Mouse (Mus musculus): ENCODE results near the gene Rab5b. TPM values are rescaled to one million over a fixed set of nuclear protein-coding genes. Genes with fewer than 3 reads are reported as not detected.

Gene Rab5b
- polyA plus RNA-seq (2014; fragmentation: Nextera tagmentation; extraction: Ambion mirVana): 78.8 and 79.1 TPM in 2 replicates

DNA sequence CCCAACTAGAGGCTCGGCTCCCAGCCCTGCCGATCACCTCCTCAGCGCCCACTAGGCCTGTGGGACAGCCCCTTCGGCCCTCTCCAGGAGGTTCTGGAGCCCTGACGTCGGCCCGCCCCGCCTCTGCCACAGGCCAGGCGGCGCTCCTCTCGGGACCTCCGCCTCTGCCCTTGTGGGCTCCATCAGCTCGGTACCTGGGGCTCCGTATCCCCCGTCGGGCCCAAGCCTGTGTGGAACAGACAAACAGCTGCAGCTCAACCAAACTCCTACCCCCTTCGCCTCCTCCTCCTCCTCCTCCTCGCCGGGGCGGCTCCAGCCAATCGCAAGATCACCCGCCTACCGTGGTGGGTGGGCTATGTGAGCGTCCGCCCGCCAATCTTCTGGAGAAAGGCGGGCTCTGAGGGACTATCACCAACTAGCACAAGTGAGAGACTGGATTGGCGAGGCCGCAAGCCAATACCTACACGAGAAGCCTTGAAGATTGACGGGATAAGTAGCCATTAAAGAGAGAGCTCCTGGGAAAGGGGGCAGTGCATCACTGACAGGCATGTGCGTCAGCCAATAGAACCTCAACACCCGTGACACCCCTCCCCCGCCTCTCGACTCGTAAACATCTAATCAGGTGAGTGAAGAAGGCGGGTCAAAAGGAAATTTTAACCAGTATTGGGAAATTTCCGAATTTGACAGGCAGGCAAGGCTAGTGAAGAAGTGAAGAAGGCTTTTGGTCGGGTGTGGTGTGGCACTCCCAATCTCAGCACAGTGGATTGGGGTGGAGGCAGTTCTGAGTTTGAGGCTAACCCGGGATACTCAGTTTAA, at the start of gene Rab5b:
Rab5b (minus strand) TSS at position 273 of the 816 bp plus-strand sequence.
- peak within 1 kb of the TSS; percentile 87 for H3K4me3 ChIP-seq (ENCODE audit: low read depth, low read length)
- H3K9ac ChIP-seq (ENCODE audit: low read length): peak within 1 kb of the TSS; percentile 98
- H3K4me1 ChIP-seq (replicated peaks; ENCODE audit: control insufficient read depth, insufficient read depth, low read length): no peaks in the 10 kb centered on the region; the same call in 1 of the 2 replicates
- H3K27me3 ChIP-seq (ENCODE audit: control insufficient read depth, insufficient read depth, low read length): no peaks in the 10 kb centered on the region
- peak within 1 kb of the TSS; percentile 94 for H3K27ac ChIP-seq (ENCODE audit: low read depth, low read length)
- H3K36me3 ChIP-seq (ENCODE audit: control insufficient read depth, insufficient read depth, low read length): peaks cover 3% of the 10 kb centered on the region; the same call in 1 of the 2 replicates
- under 1% methylated on average over 39 of the region's 40 CpGs for WGBS
- no peaks in the 10 kb centered on the region for H3K9me3 ChIP-seq (ENCODE audit: control insufficient read depth, low read length)
- ATAC-seq (replicated peaks; ENCODE audit: low FRiP score): peak; percentile 99
- peak within 1 kb of the TSS; percentile 78 for H3K4me2 ChIP-seq (ENCODE audit: low read depth, low read length, severe bottlenecking)
- peak; percentile 99 for DNase-seq (ENCODE audit: low spot score)

GRCm38 (mm10) chr10:128744680-128745601, 48.9 kb upstream of the Rab5b start, which contains the start of gene Dgka:
Gene Dgka (minus strand): TSS chr10:128744855.
- ATAC-seq (replicated peaks; ENCODE audit: low FRiP score) (no peak), DNase-seq (ENCODE audit: low spot score) (no peak)
- Histone ChIP-seq H3K27me3 (ENCODE audit: control insufficient read depth, insufficient read depth, low read length) (peaks cover 24% of the 10 kb centered on the region), H3K27ac (ENCODE audit: low read depth, low read length) (no peak within 1 kb of the TSS), H3K36me3 (ENCODE audit: control insufficient read depth, insufficient read depth, low read length) (no peaks in the 10 kb centered on the region), H3K9ac (ENCODE audit: low read length) (peak within 1 kb of the TSS; percentile 52), H3K4me2 (ENCODE audit: low read depth, low read length, severe bottlenecking) (peak within 1 kb of the TSS; percentile 94), H3K4me3 (ENCODE audit: low read depth, low read length) (peak within 1 kb of the TSS; percentile 52), H3K4me1 (replicated peaks; ENCODE audit: control insufficient read depth, insufficient read depth, low read length) (peaks cover 9% of the 10 kb centered on the region; the same call in 1 of the 2 replicates), H3K9me3 (ENCODE audit: control insufficient read depth, low read length) (no peaks in the 10 kb centered on the region)
- WGBS: 22% methylated on average over 18 of the region's 18 CpGs

GRCm38 (mm10) chr10:128744211-128744610, 48.1 kb upstream of the Rab5b start:
- ATAC-seq (replicated peaks; ENCODE audit: low FRiP score) (no peak), DNase-seq (ENCODE audit: low spot score) (no peak)
- Histone ChIP-seq H3K4me3 (ENCODE audit: low read depth, low read length) (peak overlapping the region; percentile 52), H3K27ac (ENCODE audit: low read depth, low read length) (no peak overlapping the region), H3K4me1 (replicated peaks; ENCODE audit: control insufficient read depth, insufficient read depth, low read length) (peaks cover 6% of the 10 kb centered on the region; the same call in 1 of the 2 replicates), H3K27me3 (ENCODE audit: control insufficient read depth, insufficient read depth, low read length) (peaks cover 24% of the 10 kb centered on the region), H3K9ac (ENCODE audit: low read length) (peak overlapping the region; percentile 52), H3K9me3 (ENCODE audit: control insufficient read depth, low read length) (no peaks in the 10 kb centered on the region), H3K36me3 (ENCODE audit: control insufficient read depth, insufficient read depth, low read length) (no peaks in the 10 kb centered on the region), H3K4me2 (ENCODE audit: low read depth, low read length, severe bottlenecking) (peak overlapping the region; percentile 94)
- 13% methylated on average over 8 of the region's 8 CpGs for WGBS

GRCm38 (mm10) chr10:128743791-128744191, 47.7 kb upstream of the Rab5b start:
- H3K4me3 ChIP-seq (ENCODE audit: low read depth, low read length): peak overlapping the region; percentile 52
- H3K4me2 ChIP-seq (ENCODE audit: low read depth, low read length, severe bottlenecking): peak overlapping the region; percentile 94
- H3K27me3 ChIP-seq (ENCODE audit: control insufficient read depth, insufficient read depth, low read length): peaks cover 24% of the 10 kb centered on the region
- ATAC-seq (replicated peaks; ENCODE audit: low FRiP score) (no peak), DNase-seq (ENCODE audit: low spot score) (peak; percentile 74)
- no peaks in the 10 kb centered on the region for H3K9me3 ChIP-seq (ENCODE audit: control insufficient read depth, low read length)
- no peak overlapping the region for H3K27ac ChIP-seq (ENCODE audit: low read depth, low read length)
- no peaks in the 10 kb centered on the region for H3K36me3 ChIP-seq (ENCODE audit: control insufficient read depth, insufficient read depth, low read length)
- under 1% methylated on average over 35 of the region's 37 CpGs for WGBS
- peaks cover 4% of the 10 kb centered on the region; the same call in 1 of the 2 replicates for H3K4me1 ChIP-seq (replicated peaks; ENCODE audit: control insufficient read depth, insufficient read depth, low read length)
- peak overlapping the region; percentile 52 for H3K9ac ChIP-seq (ENCODE audit: low read length)

GRCm38 (mm10) chr10:128743235-128743634, 47.2 kb upstream of the Rab5b start:
- 11% methylated on average over 7 of the region's 7 CpGs for WGBS
- Histone ChIP-seq H3K27me3 (ENCODE audit: control insufficient read depth, insufficient read depth, low read length) (peaks cover 24% of the 10 kb centered on the region), H3K4me1 (replicated peaks; ENCODE audit: control insufficient read depth, insufficient read depth, low read length) (peaks cover 4% of the 10 kb centered on the region; the same call in 1 of the 2 replicates), H3K9ac (ENCODE audit: low read length) (peak overlapping the region; percentile 52), H3K4me2 (ENCODE audit: low read depth, low read length, severe bottlenecking) (peak overlapping the region; percentile 94), H3K4me3 (ENCODE audit: low read depth, low read length) (peak overlapping the region; percentile 52), H3K36me3 (ENCODE audit: control insufficient read depth, insufficient read depth, low read length) (no peaks in the 10 kb centered on the region), H3K9me3 (ENCODE audit: control insufficient read depth, low read length) (no peaks in the 10 kb centered on the region), H3K27ac (ENCODE audit: low read depth, low read length) (no peak overlapping the region)
- ATAC-seq (replicated peaks; ENCODE audit: low FRiP score) (no peak), DNase-seq (ENCODE audit: low spot score) (no peak)

DNA sequence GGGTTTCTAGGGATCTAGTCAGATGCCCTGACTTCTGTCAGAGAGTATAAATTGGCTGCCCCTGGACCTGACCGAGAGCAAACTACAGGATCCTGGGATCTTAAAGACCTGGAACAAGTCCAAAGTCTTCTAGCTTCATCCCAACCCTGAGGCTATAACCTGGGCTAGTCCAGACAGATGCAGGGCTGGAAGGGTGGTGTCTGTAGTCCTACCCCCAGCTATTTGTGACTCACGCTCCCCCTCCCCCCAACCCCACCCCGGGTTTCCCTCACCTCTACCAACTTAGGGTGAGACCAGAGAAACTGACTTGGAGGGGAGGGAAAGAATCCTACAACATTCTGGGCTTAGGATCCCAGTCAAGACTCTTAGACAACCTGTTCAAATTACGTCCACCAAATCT, 46.6 kb upstream of the Rab5b start:
- no peak overlapping the region for H3K9ac ChIP-seq (ENCODE audit: low read length)
- 55% methylated on average over 4 of the region's 4 CpGs for WGBS
- DNase-seq (ENCODE audit: low spot score): no peak
- no peak overlapping the region for H3K4me2 ChIP-seq (ENCODE audit: low read depth, low read length, severe bottlenecking)
- ATAC-seq (replicated peaks; ENCODE audit: low FRiP score): no peak
- H3K4me1 ChIP-seq (replicated peaks; ENCODE audit: control insufficient read depth, insufficient read depth, low read length): peaks cover 4% of the 10 kb centered on the region; the same call in 1 of the 2 replicates
- H3K27me3 ChIP-seq (ENCODE audit: control insufficient read depth, insufficient read depth, low read length): peaks cover 24% of the 10 kb centered on the region
- no peaks in the 10 kb centered on the region for H3K9me3 ChIP-seq (ENCODE audit: control insufficient read depth, low read length)
- no peak overlapping the region; the same call in 1 of the 2 replicates for H3K4me3 ChIP-seq (ENCODE audit: low read depth, low read length)
- no peaks in the 10 kb centered on the region for H3K36me3 ChIP-seq (ENCODE audit: control insufficient read depth, insufficient read depth, low read length)
- H3K27ac ChIP-seq (ENCODE audit: low read depth, low read length): no peak overlapping the region

DNA sequence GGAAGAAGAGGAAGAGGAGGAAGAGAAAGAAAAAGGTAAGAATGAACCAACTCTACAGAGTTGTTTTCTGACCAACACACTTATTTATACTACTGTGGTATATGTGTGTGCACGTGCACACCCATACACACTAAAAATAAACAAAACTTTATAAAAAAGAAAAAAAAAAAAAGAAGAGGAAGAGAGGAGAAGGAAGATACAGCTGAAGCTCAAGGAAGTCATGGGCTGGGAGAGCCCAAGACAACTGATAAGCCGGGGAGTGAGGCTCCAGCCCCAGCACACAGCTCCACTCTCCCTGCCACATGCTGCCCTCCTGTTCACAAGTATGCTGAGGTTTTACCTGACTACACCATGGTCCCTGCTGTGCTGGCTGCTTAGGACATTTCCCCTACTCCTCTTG, 44.2 kb upstream of the Rab5b start:
- Histone ChIP-seq H3K27ac (ENCODE audit: low read depth, low read length) (no peak overlapping the region), H3K4me3 (ENCODE audit: low read depth, low read length) (no peak overlapping the region), H3K4me2 (ENCODE audit: low read depth, low read length, severe bottlenecking) (no peak overlapping the region), H3K36me3 (ENCODE audit: control insufficient read depth, insufficient read depth, low read length) (no peaks in the 10 kb centered on the region), H3K9me3 (ENCODE audit: control insufficient read depth, low read length) (no peaks in the 10 kb centered on the region), H3K27me3 (ENCODE audit: control insufficient read depth, insufficient read depth, low read length) (peaks cover 22% of the 10 kb centered on the region), H3K9ac (ENCODE audit: low read length) (no peak overlapping the region), H3K4me1 (replicated peaks; ENCODE audit: control insufficient read depth, insufficient read depth, low read length) (peaks cover 4% of the 10 kb centered on the region; the same call in 1 of the 2 replicates)
- ATAC-seq (replicated peaks; ENCODE audit: low FRiP score): no peak
- 79% methylated on average over 2 of the region's 2 CpGs for WGBS
- DNase-seq (ENCODE audit: low spot score): no peak

- Histone ChIP-seq H3K4me1 (replicated peaks; ENCODE audit: control insufficient read depth, insufficient read depth, low read length) (no peaks in the 10 kb centered on the region), H3K27ac (ENCODE audit: low read depth, low read length) (no peak overlapping the region), H3K27me3 (ENCODE audit: control insufficient read depth, insufficient read depth, low read length) (0 out of 2 replicates have a peak, but pooled peaks cover 2% of the 10 kb centered on the region), H3K36me3 (ENCODE audit: control insufficient read depth, insufficient read depth, low read length) (no peaks in the 10 kb centered on the region), H3K4me2 (ENCODE audit: low read depth, low read length, severe bottlenecking) (peak overlapping the region; percentile 24; the same call in 1 of the 2 replicates), H3K9me3 (ENCODE audit: control insufficient read depth, low read length) (no peaks in the 10 kb centered on the region), H3K9ac (ENCODE audit: low read length) (no peak overlapping the region; the same call in 1 of the 2 replicates), H3K4me3 (ENCODE audit: low read depth, low read length) (peak overlapping the region; percentile 1; the same call in 1 of the 2 replicates)
- DNase-seq (ENCODE audit: low spot score) (peak; percentile 57), ATAC-seq (replicated peaks; ENCODE audit: low FRiP score) (0 out of 2 replicates have a peak, but pooled peaks have one; percentile 42)
- WGBS: 8% methylated on average over 15 of the region's 15 CpGs
These were observed 41.4 kb upstream of the Rab5b start for GRCm38 (mm10) chr10:128737435-128737834.
